Comparison of ENCODE assay signal across 16 mouse cellular contexts in genomic region chr7:15956143-15956542, GRCm38 (mm10). TPM values are rescaled to one million over a fixed set of nuclear protein-coding genes. Genes with fewer than 3 reads are reported as not detected.
DNase-seq lines count a peak whose midpoint lies in the region; ATAC-seq and TF ChIP-seq lines count a peak whose summit lies in the region.
"Had no signal": no experiment of that assay in that cellular context is flagged by ENCODE, and none has a peak within 500 bp of the region (broad histone marks: within the 10 kb centered on the region; RNA-seq: fewer than 3 reads in every experiment).

No protein-coding gene starts in this region.

- no peak overlapping the region for H3K4me2 ChIP-seq in heart, embryonic 11.5 days
- H3K4me2 ChIP-seq in kidney, postnatal 0 days (ENCODE audit: low read length): no peak overlapping the region
- no peak overlapping the region for H3K4me2 ChIP-seq in stomach, embryonic 14.5 days (replicated peaks; ENCODE audit: low read depth, low read length)
- H3K4me2 ChIP-seq in midbrain, embryonic 11.5 days: no peak overlapping the region

- H3K9me3 ChIP-seq in heart, embryonic 11.5 days (replicated peaks; ENCODE audit: control insufficient read depth, low read length): 0 out of 2 replicates have a peak, but pooled peaks cover 5% of the 10 kb centered on the region
- H3K9me3 ChIP-seq in kidney, postnatal 0 days (replicated peaks; ENCODE audit: low read length): no peaks in the 10 kb centered on the region
- peaks cover 6% of the 10 kb centered on the region; the same call in 1 of the 2 replicates for H3K9me3 ChIP-seq in stomach, embryonic 14.5 days (ENCODE audit: control insufficient read depth, low read depth, low read length)
- H3K9me3 ChIP-seq in midbrain, embryonic 11.5 days (ENCODE audit: control insufficient read depth, low read length): no peaks in the 10 kb centered on the region
- H3K9me3 ChIP-seq: liver, embryonic 15.5 days had no signal

- no peak overlapping the region for H3K4me3 ChIP-seq in heart, embryonic 11.5 days (ENCODE audit: low read depth, low read length)
- H3K4me3 ChIP-seq in kidney, postnatal 0 days (replicated peaks; ENCODE audit: low read depth, low read length): no peak overlapping the region
- H3K4me3 ChIP-seq in lung, adult 2 months (replicated peaks; ENCODE audit: extremely low read depth, low read depth, low read length): no peak overlapping the region
- no peak overlapping the region for H3K4me3 ChIP-seq in stomach, embryonic 14.5 days (ENCODE audit: low read depth, low read length)
- no peak overlapping the region for H3K4me3 ChIP-seq in midbrain, embryonic 11.5 days (ENCODE audit: low read depth, low read length)
- H3K4me3 ChIP-seq: midbrain, embryonic 12.5 days had no signal

- no peak for ATAC-seq in heart, embryonic 11.5 days (replicated peaks; ENCODE audit: insufficient number of reproducible peaks, low FRiP score, low TSS enrichment)
- ATAC-seq in kidney, postnatal 0 days (replicated peaks; ENCODE audit: low FRiP score, low read depth): no peak
- no peak for ATAC-seq in stomach, embryonic 14.5 days (ENCODE audit: insufficient number of reproducible peaks, insufficient read depth, low FRiP score, low read depth)
- ATAC-seq in midbrain, embryonic 11.5 days (ENCODE audit: low FRiP score): no peak
- ATAC-seq: forebrain, postnatal 0 days had no signal

- 0 out of 2 replicates have a peak, but pooled peaks have one; percentile 8 for TF ChIP-seq CTCF in kidney, postnatal 0 days (IDR thresholded peaks at IDR 0.05; ENCODE audit: low read depth)
- peak; percentile 49 for TF ChIP-seq CTCF in lung, adult 2 months (IDR thresholded peaks at IDR 0.05; ENCODE audit: insufficient read depth, low read length)

- WGBS in heart, embryonic 11.5 days (ENCODE audit: insufficient replicate concordance): 63% methylated on average over 5 of the region's 5 CpGs
- WGBS in kidney, postnatal 0 days: 77% methylated on average over 5 of the region's 5 CpGs
- WGBS in lung, adult 2 months: 30% methylated on average over 5 of the region's 5 CpGs
- WGBS in stomach, embryonic 14.5 days: 59% methylated on average over 5 of the region's 5 CpGs
- 80% methylated on average over 5 of the region's 5 CpGs for WGBS in midbrain, embryonic 11.5 days

- no peaks in the 10 kb centered on the region; the same call in 1 of the 2 replicates for H3K27me3 ChIP-seq in heart, embryonic 11.5 days (ENCODE audit: control insufficient read depth, insufficient read depth, low read length)
- no peaks in the 10 kb centered on the region for H3K27me3 ChIP-seq in kidney, postnatal 0 days (ENCODE audit: insufficient read depth, low read length)
- H3K27me3 ChIP-seq in stomach, embryonic 14.5 days (ENCODE audit: control insufficient read depth, insufficient read depth, low read length): no peaks in the 10 kb centered on the region
- H3K27me3 ChIP-seq in midbrain, embryonic 11.5 days (ENCODE audit: control insufficient read depth, insufficient read depth, low read length): no peaks in the 10 kb centered on the region

- peaks cover 4% of the 10 kb centered on the region for H3K36me3 ChIP-seq in heart, embryonic 11.5 days (ENCODE audit: control insufficient read depth, insufficient read depth, low read length)
- H3K36me3 ChIP-seq in kidney, postnatal 0 days (ENCODE audit: insufficient read depth, low read length): 0 out of 2 replicates have a peak, but pooled peaks cover 7% of the 10 kb centered on the region
- peaks cover 8% of the 10 kb centered on the region; the same call in 1 of the 2 replicates for H3K36me3 ChIP-seq in stomach, embryonic 14.5 days (ENCODE audit: control insufficient read depth, insufficient read depth, low read length)
- no peaks in the 10 kb centered on the region for H3K36me3 ChIP-seq in midbrain, embryonic 11.5 days (ENCODE audit: control insufficient read depth, insufficient read depth, low read length)
- H3K36me3 ChIP-seq: liver, embryonic 15.5 days; midbrain, embryonic 12.5 days had no signal

- no peak for DNase-seq in heart, adult 8-10 months (ENCODE audit: low spot score)
- no peak for DNase-seq in kidney, postnatal 0 days (ENCODE audit: low spot score)
- no peak for DNase-seq in kidney, postnatal 25 days
- DNase-seq in lung, adult 2 months: no peak
- no peak for DNase-seq in adrenal gland, adult 8-10 months
- DNase-seq in midbrain, embryonic 11.5 days (ENCODE audit: low spot score, missing footprints): no peak
- DNase-seq: B cell, adult 2 months; cerebellum, adult 11 months; forebrain, postnatal 0 days; gastrocnemius, postnatal 14 days; kidney, postnatal 14 days had no signal

- peak overlapping the region; percentile 53; the same call in 1 of the 2 replicates for H3K9ac ChIP-seq in heart, embryonic 11.5 days (ENCODE audit: low read depth, low read length)
- H3K9ac ChIP-seq in kidney, postnatal 0 days (ENCODE audit: low read depth, low read length): no peak overlapping the region
- H3K9ac ChIP-seq in stomach, embryonic 14.5 days (replicated peaks; ENCODE audit: low read depth, low read length): no peak overlapping the region
- H3K9ac ChIP-seq in midbrain, embryonic 11.5 days (ENCODE audit: low read length): no peak overlapping the region
- H3K9ac ChIP-seq: forebrain, postnatal 0 days; hindbrain, embryonic 14.5 days; liver, embryonic 15.5 days; midbrain, embryonic 12.5 days had no signal

- peaks cover 17% of the 10 kb centered on the region for H3K4me1 ChIP-seq in heart, embryonic 11.5 days (ENCODE audit: control insufficient read depth, insufficient read depth, low read length)
- peaks cover 5% of the 10 kb centered on the region; the same call in 1 of the 2 replicates for H3K4me1 ChIP-seq in kidney, postnatal 0 days (replicated peaks; ENCODE audit: insufficient read depth, low read length)
- H3K4me1 ChIP-seq in lung, adult 2 months (ENCODE audit: control insufficient read depth, insufficient read depth, low read length): peaks cover 15% of the 10 kb centered on the region
- H3K4me1 ChIP-seq in stomach, embryonic 14.5 days (ENCODE audit: control insufficient read depth, insufficient read depth, low read length): peaks cover 2% of the 10 kb centered on the region; the same call in 1 of the 2 replicates
- no peaks in the 10 kb centered on the region for H3K4me1 ChIP-seq in midbrain, embryonic 11.5 days (ENCODE audit: control insufficient read depth, insufficient read depth, low read length)
- H3K4me1 ChIP-seq: midbrain, embryonic 12.5 days had no signal

- no peak for TF ChIP-seq POLR2A in lung, adult 2 months (IDR thresholded peaks at IDR 0.05; ENCODE audit: borderline replicate concordance, extremely low read depth, low read depth, low read length)

- H3K27ac ChIP-seq in heart, embryonic 11.5 days (ENCODE audit: low read depth, low read length): peak overlapping the region; percentile 74; the same call in 1 of the 2 replicates
- H3K27ac ChIP-seq in kidney, postnatal 0 days: peak overlapping the region; percentile 50
- H3K27ac ChIP-seq in stomach, embryonic 14.5 days (ENCODE audit: low read length): peak overlapping the region; percentile 61; the same call in 1 of the 2 replicates
- H3K27ac ChIP-seq in midbrain, embryonic 11.5 days (ENCODE audit: low read depth, low read length): no peak overlapping the region
- H3K27ac ChIP-seq: hindbrain, embryonic 14.5 days; liver, embryonic 15.5 days; midbrain, embryonic 12.5 days had no signal

RNA-seq across cellular contexts. Expression of gene Nop53, which starts 10.3 kb away (rescaled TPM):
- polyA plus RNA-seq in heart, embryonic 11.5 days (2014; fragmentation: Nextera tagmentation; extraction: Ambion mirVana): 130 and 137 TPM in 2 replicates
- 100 to 1,000 TPM; 121 to 147 (median 136) TPM for total RNA-seq in heart, adult 8-10 months (2022)
- 213 and 221 TPM in 2 replicates for polyA plus RNA-seq in kidney, postnatal 0 days (2015; fragmentation: Nextera tagmentation; extraction: Ambion mirVana)
- polyA plus RNA-seq in lung, adult 2 months (2012; rRNA removed): 119 and 128 TPM in 2 replicates
- polyA plus RNA-seq in stomach, embryonic 14.5 days (2014; fragmentation: Nextera tagmentation; extraction: Ambion mirVana): 187 and 201 TPM in 2 replicates
- 100 to 1,000 TPM; 175 to 199 (median 191) TPM for total RNA-seq in adrenal gland, adult 8-10 months (2022)
- polyA plus RNA-seq in midbrain, embryonic 11.5 days (2014; fragmentation: Nextera tagmentation; extraction: Ambion mirVana): 186 and 187 TPM in 2 replicates

RNA-seq across cellular contexts. Expression of gene Ehd2, which starts 11.2 kb away (rescaled TPM):
- 16.3 and 23.4 TPM in 2 replicates for polyA plus RNA-seq in heart, embryonic 11.5 days (2014; fragmentation: Nextera tagmentation; extraction: Ambion mirVana)
- total RNA-seq in heart, adult 8-10 months (2022): 10 to 100 TPM; 54.4 to 95.0 (median 82.9) TPM
- polyA plus RNA-seq in kidney, postnatal 0 days (2015; fragmentation: Nextera tagmentation; extraction: Ambion mirVana): 24.6 and 26.6 TPM in 2 replicates
- polyA plus RNA-seq in lung, adult 2 months (2012; rRNA removed): 219 and 232 TPM in 2 replicates
- polyA plus RNA-seq in stomach, embryonic 14.5 days (2014; fragmentation: Nextera tagmentation; extraction: Ambion mirVana): 36.1 and 49.9 TPM in 2 replicates
- 10 to 100 TPM; 23.3 to 100.0 (median 41.1) TPM for total RNA-seq in adrenal gland, adult 8-10 months (2022)
- polyA plus RNA-seq in midbrain, embryonic 11.5 days (2014; fragmentation: Nextera tagmentation; extraction: Ambion mirVana): 8.9 and 10.9 TPM in 2 replicates

RNA-seq across cellular contexts. Expression of gene Selenow, which starts 33.9 kb away (rescaled TPM):
- 726 and 772 TPM in 2 replicates for polyA plus RNA-seq in heart, embryonic 11.5 days (2014; fragmentation: Nextera tagmentation; extraction: Ambion mirVana)
- 100 to 1,000 TPM; 183 to 219 (median 204) TPM for total RNA-seq in heart, adult 8-10 months (2022)
- 751 and 763 TPM in 2 replicates for polyA plus RNA-seq in kidney, postnatal 0 days (2015; fragmentation: Nextera tagmentation; extraction: Ambion mirVana)
- 480 and 641 TPM in 2 replicates for polyA plus RNA-seq in lung, adult 2 months (2012; rRNA removed)
- 958 and 987 TPM in 2 replicates for polyA plus RNA-seq in stomach, embryonic 14.5 days (2014; fragmentation: Nextera tagmentation; extraction: Ambion mirVana)
- total RNA-seq in adrenal gland, adult 8-10 months (2022): 100 to 1,000 TPM; 169 to 222 (median 210) TPM
- polyA plus RNA-seq in midbrain, embryonic 11.5 days (2014; fragmentation: Nextera tagmentation; extraction: Ambion mirVana): 1,003 and 1,028 TPM in 2 replicates
